Mouse (Mus musculus) CH12.LX (cell line): ENCODE measurements around the gene Tle2.

Experiments
- CHD2 ChIP-seq: IDR thresholded peaks from 2 replicates; pipeline ENCODE4 v1.6.1; 2011; ENCODE audit warnings: low read length, improper control_type of control experiment
- CTCF ChIP-seq, 2 experiments: IDR thresholded peaks in 1 of 2; conservative IDR thresholded peaks in 1 of 2; 2 replicates each; pipeline ENCODE4 v1.5.1; 2011 to 2012; ENCODE audit warnings: low read depth in 2 of 2, low read length in 2 of 2, improper control_type of control experiment in 1 of 2, inconsistent platforms in 1 of 2, mild to moderate bottlenecking in 1 of 2, moderate library complexity in 1 of 2
- E2F4 ChIP-seq: IDR thresholded peaks from 2 replicates; pipeline ENCODE4 v1.6.1; 2011; ENCODE audit warnings: low read depth, low read length, improper control_type of control experiment; ENCODE audit not compliant: insufficient replicate concordance
- ELF1 ChIP-seq: IDR thresholded peaks from 2 replicates; pipeline ENCODE4 v1.6.1; 2014; ENCODE audit warnings: low read depth, mild to moderate bottlenecking, inconsistent platforms, low read length, improper control_type of control experiment
- ETS1 ChIP-seq: conservative IDR thresholded peaks from 2 replicates; pipeline ENCODE4 v1.6.1; 2012; ENCODE audit warnings: low read depth, mild to moderate bottlenecking, inconsistent platforms, low read length, improper control_type of control experiment, moderate library complexity
- JUND ChIP-seq: conservative IDR thresholded peaks from 2 replicates; pipeline ENCODE4 v1.6.1; 2011; ENCODE audit warnings: low read depth, low read length, improper control_type of control experiment
- KAT2A ChIP-seq: IDR thresholded peaks from 2 replicates; pipeline ENCODE4 v1.6.1; 2012; ENCODE audit warnings: low read length, improper control_type of control experiment, inconsistent platforms; ENCODE audit not compliant: insufficient replicate concordance
- MAX ChIP-seq: IDR thresholded peaks from 2 replicates; pipeline ENCODE4 v1.6.1; 2011; ENCODE audit warnings: low read length, improper control_type of control experiment
- MAZ ChIP-seq: IDR thresholded peaks from 2 replicates; pipeline ENCODE4 v1.6.1; 2012; ENCODE audit warnings: low read depth, mild to moderate bottlenecking, inconsistent platforms, low read length, improper control_type of control experiment, moderate library complexity
- POLR2A ChIP-seq: IDR thresholded peaks from 2 replicates; pipeline ENCODE4 v1.6.1; 2011; ENCODE audit warnings: low read depth, mild to moderate bottlenecking, improper control_type of control experiment, low read length
- RCOR1 ChIP-seq: conservative IDR thresholded peaks from 2 replicates; pipeline ENCODE4 v1.6.1; 2012; ENCODE audit warnings: low read depth, mild to moderate bottlenecking, inconsistent platforms, low read length, improper control_type of control experiment
- USF1 ChIP-seq: IDR thresholded peaks from 2 replicates; pipeline ENCODE4 v1.6.1; 2014; ENCODE audit warnings: low read depth, mild to moderate bottlenecking, inconsistent platforms, low read length, improper control_type of control experiment
- USF2 ChIP-seq: conservative IDR thresholded peaks from 2 replicates; pipeline ENCODE4 v1.6.1; 2011; ENCODE audit warnings: low read depth, low read length, improper control_type of control experiment
- ZKSCAN1 ChIP-seq: IDR thresholded peaks from 2 replicates; pipeline ENCODE4 v1.6.1; 2012; ENCODE audit warnings: low read depth, inconsistent platforms, low read length, improper control_type of control experiment, borderline replicate concordance

DNA sequence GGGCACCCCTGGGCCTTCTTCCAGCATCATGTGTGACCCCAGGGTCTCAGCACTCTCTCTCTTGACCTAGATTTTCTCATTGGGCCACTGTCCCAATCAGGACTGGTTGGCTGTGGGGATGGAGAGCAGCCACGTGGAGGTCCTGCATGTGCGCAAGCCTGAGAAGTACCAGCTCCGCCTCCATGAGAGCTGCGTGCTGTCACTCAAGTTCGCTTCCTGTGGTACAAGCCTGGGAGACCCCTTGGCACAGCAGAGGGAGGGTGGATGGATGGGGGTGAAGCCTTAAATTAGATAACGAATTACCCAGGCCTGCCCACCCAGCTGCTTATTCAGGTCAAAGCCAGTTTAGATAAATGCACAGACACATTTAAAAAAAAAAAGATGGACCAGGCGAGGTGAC, 14.4 kb downstream of the Tle2 start:
- TF ChIP-seq ZKSCAN1, result no peak
- TF ChIP-seq USF1, result no peak
- no peak for TF ChIP-seq E2F4
- no peak for TF ChIP-seq MAZ
- TF ChIP-seq MAX, result no peak
- TF ChIP-seq RCOR1, result no peak
- TF ChIP-seq POLR2A, result no peak
- no peak for TF ChIP-seq ELF1
- TF ChIP-seq ETS1, result no peak
- TF ChIP-seq KAT2A, result no peak
- TF ChIP-seq CTCF (conservative IDR thresholded peaks at IDR 0.05 in 1 of 2, IDR thresholded peaks at IDR 0.05 in 1 of 2; ENCODE audit: low read depth in 2 of 2, low read length in 2 of 2), result no peak
- no peak for TF ChIP-seq JUND
- TF ChIP-seq CHD2, result no peak
- TF ChIP-seq USF2, result no peak
